Mouse (Mus musculus) adrenal gland, postnatal 36 days (tissue): ENCODE data around the gene Nectin1. TPM values are rescaled to one million over a fixed set of nuclear protein-coding genes. Genes with fewer than 3 reads are reported as not detected.

Experiments
- DNase-seq, 2 experiments: peaks; one replicate each; pipeline ENCODE4 v3.0.0; 2021; ENCODE audit warnings: mixed read lengths in 1 of 2
- total RNA-seq, 2 experiments: library from RNA; stranded (reverse); gene quantifications; 2 replicates each; pipeline ENCODE4 v1.2.3; 2021

The Nectin1 gene
- total RNA-seq, 2 experiments from 2014 or later, result 25.1 to 37.1 TPM

DNA sequence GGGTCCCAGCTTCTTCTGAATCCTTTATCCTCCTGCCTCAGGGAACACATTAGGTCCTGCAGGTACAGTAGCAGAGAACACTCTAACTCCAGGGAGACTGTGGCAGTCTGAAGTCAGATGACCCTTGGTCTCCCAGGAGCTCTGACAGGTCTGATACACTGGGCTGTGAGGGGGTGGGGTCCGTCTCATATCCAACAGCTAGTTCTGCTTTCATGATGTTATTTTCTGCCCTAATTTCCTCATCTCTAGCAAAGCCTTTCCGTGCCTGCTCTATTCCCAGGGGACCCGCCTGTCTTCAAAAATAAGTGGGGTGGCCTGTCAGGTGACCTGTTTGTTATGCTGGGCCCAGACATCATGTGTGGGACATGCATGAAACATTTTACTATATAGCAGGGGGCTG, 18.2 kb downstream of the Nectin1 start:
- no peak for DNase-seq

DNA sequence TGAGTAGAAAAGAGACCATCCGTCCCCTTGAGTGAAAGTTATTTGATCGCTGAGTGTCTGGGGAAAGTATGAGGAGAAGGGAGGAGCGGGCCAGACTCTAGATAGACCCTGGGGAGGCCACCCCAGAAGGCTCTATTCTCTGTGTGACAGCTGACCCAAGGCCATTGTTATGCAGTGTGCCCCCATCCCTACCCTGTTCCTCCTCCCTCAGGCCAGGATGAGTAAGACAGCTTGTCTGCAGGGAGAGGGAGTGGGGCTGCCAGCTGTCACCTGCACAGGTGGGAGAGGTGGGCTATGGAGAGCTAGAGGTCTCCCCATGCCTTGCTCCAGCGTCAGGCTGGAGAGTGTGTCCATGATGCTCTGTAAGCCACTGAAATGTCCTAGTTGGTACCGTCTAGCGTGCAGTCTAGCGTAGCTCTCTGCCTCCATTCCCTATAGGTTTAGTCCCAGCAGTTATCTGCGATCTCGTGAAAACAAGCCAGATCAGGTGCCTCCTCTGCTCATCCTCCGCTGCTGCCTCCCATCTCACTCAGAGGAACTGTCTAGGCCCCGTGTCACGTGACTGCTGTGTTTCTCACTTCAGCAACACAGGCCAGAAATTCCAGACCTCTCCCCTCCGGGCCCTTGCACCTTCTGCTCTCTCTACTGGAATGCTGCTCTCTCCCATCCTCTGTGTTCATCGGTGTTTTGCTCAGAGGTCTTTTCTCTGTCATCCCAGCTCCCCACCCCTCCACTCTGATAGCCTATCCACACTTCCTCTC, 21.8 kb downstream of the Nectin1 start:
- DNase-seq, result no peak

DNA sequence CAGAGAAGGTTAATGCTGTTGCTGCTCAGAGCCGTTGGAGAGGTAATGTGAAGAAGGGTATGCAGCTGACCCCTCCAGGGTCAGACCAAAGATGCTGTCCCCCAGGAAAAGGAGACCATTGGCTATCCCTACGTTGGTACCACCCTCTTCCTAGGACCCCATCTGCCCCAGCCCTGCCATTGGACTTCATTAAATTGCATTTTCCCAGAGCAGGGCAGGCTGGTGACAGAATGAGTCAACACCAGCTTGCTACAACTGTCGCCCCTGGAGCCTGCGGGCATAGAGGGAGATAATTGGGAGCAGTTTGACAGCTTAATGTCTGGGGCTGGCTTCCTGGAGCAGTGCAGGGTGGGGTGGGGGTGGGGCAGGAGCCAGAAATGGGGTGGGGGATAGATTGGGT, 25.0 kb downstream of the Nectin1 start:
- no peak for DNase-seq

DNA sequence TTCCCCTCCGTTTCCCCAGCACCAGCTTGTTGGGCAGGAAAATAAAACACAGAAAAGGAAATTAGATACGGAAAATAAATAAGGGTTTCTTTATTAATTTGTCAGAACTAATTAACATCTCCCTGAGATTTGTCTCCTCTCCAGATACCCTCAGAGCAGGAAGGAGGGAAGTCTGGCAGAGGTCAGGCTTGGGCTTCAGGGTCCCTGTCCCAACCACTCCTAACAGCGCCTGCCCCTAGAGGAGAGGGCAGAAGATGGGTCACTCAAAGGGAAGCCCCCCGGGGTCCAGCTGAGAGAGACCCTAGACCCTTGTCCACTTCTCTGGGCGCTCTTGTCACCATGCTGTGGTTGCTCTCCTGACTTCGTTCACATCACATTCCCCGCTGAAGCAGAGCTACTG, 25.4 kb downstream of the Nectin1 start:
- no peak for DNase-seq

DNA sequence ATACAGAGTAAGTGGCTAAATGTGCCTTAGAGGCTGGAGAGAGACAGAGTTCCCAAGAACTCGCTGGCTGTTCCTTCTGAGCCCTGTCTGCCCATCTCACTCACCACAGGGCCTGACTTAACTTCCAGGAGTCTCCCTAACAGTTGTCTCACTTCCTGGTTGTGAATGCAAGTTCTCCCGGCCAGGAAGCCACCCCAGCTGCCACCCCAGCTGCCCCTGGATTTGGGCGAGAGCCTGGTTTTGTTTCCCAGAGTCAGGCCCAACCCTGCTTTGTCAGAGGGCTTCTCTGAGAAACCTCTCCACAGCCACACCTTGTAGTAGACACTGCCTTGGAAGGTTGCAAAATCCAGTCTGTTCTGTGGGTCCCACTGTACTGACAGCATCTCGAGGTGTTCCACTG, 26.2 kb downstream of the Nectin1 start:
- no peak for DNase-seq

DNA sequence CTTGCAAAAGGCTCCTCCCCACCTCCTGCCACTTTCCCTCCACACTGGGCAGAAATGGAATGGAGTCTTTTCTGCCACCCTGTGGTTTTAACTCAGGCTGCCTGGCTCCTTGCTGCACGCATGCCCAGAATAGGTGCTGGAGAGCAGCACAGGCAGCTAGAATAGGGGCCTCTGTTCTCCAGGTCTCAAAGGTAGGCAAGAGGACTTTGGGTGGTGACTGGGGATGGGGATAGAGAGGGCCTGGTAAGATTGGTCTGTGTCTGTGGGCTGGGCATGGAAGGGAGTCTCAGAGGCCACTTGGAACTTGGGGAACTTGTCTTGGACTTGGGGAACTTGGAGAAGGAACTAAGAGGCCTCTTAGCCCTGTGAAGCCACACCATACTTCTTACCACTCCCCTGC, 27.3 kb downstream of the Nectin1 start:
- no peak for DNase-seq

DNA sequence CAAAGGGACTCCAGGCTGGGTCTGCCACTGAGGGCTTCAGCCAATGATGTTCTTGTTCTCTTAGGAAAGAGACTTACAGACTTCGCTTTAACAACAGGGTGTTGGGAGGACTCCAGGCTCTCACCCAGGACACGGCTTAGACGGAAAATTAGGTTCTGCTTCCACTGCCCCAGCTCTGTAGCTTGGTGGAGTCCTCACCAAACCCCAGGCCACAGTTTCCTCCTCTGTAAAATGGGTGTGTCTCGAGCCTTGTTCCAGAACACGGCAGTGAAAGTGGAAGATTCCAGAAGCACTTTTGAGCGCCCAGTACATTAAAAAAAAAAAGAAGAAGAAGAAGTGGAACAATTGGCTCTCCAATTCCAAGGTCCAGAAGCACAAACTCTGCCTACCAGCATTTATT, 28.7 kb downstream of the Nectin1 start:
- no peak for DNase-seq

DNA sequence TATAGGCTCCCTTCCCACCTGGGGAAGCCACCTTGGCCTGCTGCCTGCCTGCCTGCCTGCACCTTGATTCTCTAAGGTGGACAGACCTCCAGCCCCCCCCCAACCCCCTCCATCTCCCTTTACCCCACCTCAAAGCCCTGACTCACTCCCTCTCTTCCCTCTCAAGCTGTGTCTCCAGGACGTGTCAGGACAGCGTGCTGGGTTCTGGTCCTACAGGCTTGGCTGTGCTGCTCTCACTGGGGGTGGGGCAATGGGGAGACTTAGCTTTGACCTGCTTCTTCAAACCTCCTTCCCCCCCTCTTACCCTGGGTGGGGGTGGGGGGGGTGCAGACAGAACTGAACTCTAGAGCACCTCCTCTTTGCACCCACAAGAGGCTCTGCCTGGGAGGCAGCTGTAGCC, 29.7 kb downstream of the Nectin1 start:
- no peak for DNase-seq

DNA sequence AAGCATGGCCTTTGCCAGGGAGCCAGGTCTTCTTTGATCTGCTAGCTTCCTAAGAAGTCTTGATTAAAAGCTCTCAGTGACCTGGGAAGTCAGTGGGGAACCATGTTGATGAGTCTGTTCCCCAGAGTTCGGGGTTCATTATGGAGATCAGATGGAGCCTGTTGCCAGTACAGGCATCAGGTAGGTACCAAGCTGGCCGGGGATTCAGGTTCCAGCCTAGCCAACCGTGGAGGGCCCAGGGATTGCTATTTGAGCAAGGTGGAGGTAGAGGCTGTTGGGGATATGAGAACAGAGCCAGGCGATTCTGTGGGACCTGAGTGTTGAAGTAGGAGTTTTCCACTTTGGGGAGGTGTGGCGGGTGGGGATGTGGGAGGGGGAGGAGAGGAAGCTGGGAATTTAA, 30.6 kb downstream of the Nectin1 start:
- DNase-seq, result no peak

DNA sequence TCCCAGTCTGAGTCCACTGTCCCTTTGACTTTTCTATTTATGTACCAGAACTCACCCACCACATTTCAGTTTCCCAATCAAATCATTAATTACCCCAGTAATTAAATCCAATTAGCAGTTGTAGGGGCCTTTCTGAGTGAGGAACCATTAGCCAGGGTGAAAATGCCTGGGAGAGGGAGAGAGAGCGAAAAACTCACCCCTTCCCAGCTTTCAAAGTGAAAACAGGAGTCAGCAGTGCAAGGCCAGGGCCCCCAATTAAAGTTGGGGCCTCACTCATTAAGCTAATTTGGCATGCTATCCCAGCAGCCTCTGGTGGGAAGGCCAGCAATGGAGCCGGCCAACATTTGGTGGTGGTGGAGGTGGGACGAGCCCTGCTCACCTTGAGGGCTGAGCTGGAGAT, 32.4 kb downstream of the Nectin1 start:
- no peak for DNase-seq

DNA sequence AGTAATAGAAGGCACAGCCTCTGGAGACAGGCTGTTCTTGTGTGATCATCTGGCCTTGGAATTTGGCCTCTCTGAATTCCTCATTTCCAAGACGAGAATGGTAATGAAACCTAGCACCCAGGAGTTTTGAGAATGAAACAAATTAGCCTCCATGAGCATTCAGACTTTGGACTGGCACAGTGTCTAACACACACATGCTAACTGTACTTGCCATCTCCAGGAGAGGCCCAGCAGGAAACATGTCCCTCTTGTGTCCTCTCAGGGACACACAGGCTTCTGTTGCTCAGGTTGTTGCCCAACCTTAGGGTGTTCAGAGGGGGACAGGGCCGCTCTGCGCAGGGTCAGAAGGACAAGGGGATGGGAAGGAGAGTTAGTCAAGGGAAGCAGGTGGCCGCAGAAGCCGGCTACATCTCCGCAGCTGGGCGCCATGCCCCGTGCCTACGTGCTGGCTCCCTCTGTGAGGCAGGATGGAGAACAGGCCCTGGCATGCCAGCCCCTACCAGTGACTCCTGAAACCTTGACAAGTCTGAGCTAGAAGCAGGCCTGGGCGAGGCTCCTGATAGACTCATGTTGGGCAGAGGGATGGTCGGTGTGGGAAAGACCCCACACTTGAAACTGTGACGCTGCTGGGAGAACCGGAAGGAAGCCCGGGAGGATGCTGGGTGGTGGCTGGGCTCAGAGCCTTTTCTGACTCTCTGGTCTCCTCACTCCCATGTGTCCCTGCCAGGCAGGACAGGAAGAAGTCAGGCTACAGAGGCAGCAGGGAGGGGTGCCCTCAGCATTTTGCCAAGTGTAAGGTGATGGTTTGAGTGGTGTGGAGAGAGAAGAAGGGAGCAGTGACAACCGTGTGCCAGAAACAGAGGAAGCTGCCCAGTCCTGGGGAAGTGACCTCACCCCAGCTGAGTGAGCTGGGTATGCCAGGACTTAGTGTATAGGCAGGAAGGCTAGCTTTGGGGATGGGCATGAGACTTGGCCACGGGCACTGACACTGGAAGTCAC, 33.9 kb downstream of the Nectin1 start:
- DNase-seq, result no peak

DNA sequence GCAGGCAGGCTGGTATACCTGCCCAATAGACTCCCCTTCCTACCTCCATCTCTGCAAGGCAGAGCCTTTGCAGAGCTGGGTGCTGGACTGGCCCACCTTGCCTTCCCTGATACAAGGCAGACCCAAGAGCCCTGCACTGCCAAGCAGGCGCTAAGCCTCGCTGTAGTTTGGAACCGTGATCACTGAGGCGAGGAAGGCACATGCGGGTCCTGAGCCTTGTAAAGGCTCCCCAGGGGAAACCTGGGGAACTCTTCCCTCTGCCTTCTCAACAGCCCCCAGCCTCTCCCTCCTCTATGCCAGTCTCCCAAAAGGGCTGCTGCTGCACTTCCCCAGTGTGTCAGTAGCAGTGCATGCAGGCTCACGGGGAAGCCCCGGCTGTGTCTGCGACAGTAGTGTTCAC, 37.1 kb downstream of the Nectin1 start:
- no peak for DNase-seq

DNA sequence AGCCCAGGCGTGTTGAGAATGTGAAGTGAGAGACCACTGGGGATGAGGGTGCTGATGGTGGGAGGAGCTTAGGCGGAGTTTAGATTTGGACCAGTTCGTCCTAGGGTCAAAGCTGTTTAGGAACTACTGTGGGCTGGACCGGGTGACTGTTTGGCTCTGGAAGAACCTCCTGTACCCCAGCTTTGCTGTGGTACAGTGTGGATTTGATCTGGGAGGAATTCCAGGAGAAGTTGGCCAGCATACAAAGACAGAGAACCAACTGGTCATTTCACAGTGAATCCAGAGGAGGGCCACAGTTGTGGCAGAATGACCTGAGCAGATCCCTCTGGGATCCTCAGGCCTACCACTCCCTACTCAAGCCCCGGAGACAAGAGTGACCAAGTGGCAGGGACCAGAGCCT, 38.6 kb downstream of the Nectin1 start:
- DNase-seq, result no peak

DNA sequence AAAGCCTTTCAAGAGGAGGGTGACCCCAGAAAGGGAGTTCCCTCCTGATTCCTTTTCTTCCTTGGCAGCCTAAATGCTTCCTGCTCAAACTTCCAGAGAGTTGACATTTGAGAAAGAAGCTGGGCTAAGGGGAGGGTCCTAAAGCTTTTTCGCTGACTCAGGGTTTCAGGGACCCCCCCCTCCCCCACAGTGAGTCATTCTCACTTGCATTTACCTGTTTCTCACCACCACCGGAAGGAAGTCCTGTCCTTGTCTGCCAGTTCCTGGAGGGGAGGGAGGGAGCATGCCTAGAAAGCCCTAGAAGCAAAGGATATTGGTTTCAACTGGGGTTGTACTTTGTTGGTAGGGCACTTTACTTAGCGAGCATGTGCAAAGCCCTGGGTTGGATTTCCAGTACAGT, 40.2 kb downstream of the Nectin1 start:
- DNase-seq, result no peak

DNA sequence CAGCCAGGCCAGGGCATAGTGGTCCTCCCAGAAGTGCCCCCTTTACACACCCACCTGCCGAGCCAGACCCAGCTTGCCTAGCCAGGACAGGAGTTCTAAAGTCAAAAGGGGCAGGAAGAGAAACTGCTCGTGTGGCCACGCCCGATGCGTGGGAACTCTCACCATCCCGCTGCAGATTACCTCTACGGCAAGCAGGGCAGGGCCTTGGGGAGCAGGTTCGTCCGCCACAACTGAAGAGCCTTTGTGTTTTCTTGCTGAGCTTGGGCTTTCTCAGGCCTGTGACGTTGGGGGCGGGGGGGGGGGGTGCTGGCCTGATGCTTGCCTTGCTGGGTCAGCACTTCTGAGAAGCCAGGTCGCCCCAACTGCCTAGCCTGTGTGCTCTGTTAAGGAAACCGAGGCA, 41.1 kb downstream of the Nectin1 start:
- DNase-seq, result no peak

DNA sequence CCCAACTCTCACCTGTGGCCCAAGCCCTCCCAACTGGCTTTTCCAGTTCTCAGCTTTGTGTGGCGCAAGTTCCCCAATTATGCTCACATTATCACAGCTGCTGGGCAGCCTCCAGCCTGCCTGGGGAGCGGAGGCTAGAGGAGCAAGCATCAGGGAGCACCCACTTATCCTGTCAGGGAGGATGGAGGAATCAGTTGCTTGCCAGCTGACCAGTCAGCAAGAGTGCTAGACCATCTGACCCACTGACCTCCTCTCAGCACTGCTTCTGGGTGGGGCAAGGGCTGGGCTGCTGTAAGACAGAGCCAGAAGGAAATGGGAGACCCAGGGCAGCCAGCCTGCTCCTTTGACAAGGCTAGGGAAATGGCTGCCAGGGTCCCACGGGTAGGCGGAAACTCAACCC, 43.8 kb downstream of the Nectin1 start:
- no peak for DNase-seq

DNA sequence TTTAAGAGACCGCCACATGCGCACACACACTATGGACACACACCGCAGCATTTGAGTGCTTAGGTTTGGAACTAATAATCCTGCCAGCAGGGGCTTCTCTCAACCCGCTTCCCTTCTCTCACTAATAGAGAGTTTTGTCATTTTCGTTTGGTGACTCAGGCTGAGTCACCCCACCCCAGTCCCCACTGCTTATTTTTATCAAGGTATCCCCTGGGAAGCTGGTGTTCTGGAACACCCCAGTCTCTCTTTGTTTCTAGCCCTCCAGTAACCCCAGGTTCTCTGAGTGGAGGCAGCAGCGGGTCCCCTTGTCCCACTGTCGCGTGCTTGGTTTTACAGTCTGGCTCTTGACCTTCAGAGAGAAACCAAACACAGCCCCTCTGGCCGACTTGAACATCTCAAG, 48.9 kb downstream of the Nectin1 start:
- DNase-seq, result peak; percentile 30 to 61

DNA sequence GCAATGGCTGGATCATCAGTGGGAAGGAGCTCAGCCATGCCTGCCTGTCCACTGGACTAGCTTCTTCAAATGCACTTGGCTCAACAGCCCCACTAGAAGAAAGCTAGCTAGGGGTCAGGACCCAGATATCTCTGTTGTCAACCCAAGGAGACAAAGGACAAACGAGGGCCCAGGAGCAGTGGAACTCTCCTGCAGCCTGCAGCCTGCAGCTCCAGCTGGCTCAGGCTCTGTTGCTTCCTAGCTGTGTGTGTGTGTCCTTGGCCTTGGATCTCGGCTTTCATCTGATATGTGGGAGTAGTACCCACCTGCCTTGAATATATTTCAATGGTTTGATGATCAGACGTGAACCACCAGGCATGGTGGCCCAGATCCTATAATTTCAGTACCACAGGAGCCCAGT, 49.6 kb downstream of the Nectin1 start:
- peak; percentile 63 to 68 for DNase-seq

DNA sequence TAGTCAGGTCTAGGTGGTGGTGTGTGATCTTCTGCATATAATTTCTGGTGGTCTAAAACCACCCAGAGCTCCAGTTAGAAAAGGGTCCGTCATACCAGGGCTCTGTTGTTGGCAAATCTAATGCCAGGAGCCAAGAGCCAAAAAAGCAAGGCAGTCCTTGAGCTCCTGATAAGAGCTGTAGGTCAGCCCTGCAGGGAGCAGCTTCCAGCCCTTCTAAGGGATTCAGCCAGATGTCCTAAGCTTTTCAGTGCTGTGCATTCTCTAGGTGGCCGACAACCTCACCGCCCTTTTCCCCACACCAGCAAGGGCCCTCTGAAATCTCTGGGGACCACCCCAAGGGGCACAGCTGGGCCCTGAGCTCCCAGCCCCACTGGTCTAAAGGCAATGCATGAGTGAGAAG, 52.2 kb downstream of the Nectin1 start:
- peak; percentile 59 to 62 for DNase-seq

DNA sequence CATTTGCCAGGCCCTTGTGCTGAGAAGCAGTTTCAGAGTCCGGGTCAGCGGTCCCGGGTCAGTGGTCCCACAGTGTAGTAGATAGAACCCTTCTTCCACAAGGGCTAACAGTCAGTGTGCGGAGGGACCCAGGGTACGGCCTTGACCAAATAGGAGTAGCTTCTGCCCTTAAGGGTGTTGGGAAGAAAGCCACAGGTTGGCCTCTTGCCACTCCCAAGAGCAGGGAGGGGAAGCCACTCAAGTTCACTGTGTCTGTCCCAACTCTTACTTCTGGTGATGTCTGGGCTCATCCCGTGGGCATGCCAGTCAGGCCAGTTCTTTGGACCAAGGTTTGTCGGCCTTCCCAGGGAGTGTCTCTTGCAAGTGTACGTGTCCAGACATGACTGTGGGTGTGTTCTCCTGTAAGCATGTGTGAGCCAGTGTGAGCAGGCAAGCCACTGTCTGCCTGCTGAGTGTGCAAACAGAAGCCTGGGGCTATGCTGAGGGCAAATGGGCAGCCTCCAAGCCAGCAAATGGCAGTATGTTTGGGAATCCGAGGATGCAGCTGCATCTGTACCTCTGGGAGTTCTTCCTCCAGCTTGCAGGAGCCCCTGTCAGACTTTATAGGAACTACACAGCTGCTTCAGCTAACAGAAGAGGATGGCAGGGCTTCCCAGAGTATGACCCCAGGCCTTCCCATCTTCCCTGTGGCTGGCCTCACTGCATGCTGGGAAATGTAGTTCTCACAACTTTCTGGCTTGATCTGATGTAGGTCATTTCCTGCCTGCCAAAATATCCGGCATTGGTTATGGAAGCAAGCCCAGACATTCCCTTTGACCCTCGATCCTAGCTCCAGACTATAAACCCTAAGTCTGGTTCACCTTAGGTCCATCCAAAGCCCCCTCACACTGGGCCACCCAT, 53.3 kb downstream of the Nectin1 start:
- DNase-seq, result peak; percentile 42 to 49

DNA sequence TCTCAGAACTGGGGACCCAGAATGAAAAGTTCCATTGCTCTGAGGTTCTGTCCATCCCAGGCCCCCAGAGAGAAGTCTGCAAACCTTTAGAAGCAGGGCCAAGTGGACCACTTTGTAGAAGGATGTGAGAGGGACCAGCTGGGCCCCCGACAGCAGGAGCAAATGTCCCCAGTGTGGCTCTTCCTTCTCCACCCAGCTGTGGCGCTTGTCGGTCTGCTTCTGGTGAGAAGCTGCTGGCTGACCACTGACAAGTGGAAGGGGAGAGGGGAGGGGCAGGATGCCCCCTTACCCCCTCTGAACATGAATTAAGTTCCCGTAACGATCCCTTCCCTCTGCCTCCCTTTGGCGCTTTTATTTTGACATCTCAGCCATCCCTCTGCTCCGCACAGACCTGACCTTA, 54.0 kb downstream of the Nectin1 start:
- DNase-seq, result no peak

DNA sequence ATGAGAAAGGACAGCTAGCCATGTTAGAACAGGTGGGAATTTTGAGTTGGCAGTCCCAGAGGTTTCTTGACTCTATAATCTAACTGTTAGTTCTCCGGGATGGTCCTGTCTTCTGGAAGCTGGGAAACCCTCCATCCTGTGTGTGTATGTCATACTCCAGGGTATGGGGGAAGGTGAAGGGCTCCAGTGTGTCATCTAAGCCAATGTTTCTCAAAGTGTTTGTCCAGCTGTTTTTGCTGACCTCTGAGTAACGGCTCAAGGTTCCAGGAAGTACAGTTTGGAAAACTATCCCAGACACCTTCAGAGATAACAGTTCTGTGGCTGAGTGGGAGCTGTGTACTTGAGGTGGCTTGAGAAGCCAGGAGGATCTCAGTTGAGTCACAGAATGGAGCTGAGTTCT, 56.7 kb downstream of the Nectin1 start:
- DNase-seq, result no peak
